Mouse (Mus musculus) erythroid progenitor cell, adult 5-6 weeks (primary cell): ENCODE results near the gene Pomp. TPM values are rescaled to one million over a fixed set of nuclear protein-coding genes. Genes with fewer than 3 reads are reported as not detected.

Experiments used
- ATAC-seq: replicated peaks from 2 replicates; pipeline ENCODE4 v1.8.0; 2016; ENCODE audit warnings: moderate number of reproducible peaks, mild to moderate bottlenecking, moderate TSS enrichment, inconsistent platforms; ENCODE audit not compliant: poor library complexity, low FRiP score, severe bottlenecking
- total RNA-seq, 2 experiments: library from RNA; stranded (forward) in 1 of 2; stranded (reverse) in 1 of 2; fragments of 150-400 nt in 1 of 2; fragments of 186-747, 209-891 nt in 1 of 2; gene quantifications; 2 replicates each; pipeline versions ENCODE4 v1.2.3 to v1.2.4; 2015 to 2017; ENCODE audit warnings: low replicate concordance in 2 of 2

Pomp gene
- total RNA-seq (2015; ENCODE audit: low replicate concordance), result 31.7 and 62.5 TPM in 2 replicates
- 35.2 and 60.7 TPM in 2 replicates for total RNA-seq (2017; ENCODE audit: low replicate concordance)

- peak; percentile 78 for ATAC-seq
Measured at GRCm38 (mm10) chr5:147860449-147861261, at the start of gene Pomp. Gene Pomp, plus strand, starts transcription at chr5:147860461.

- ATAC-seq, result no peak
Measured at GRCm38 (mm10) chr5:147812255-147813040, 47.8 kb upstream of the Pomp start.

DNA sequence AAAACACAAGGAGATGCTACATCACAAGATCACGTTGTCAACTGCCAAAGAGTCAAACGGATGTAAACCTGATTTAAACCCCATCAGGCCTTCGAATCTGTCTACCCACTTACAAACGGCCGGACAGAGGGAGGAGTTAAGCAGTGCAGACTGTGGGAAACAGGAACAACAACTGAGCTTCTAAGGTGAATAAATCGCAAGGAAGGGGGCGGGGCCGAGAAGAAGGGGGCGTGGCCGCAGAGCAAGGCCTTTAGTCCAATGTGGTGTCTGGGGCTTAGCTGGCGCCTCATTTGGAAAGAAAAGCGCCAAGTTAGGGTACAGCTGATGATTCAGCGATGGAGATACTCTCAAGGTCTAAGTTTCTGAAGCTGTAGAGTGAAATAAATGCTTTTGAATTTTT lies 45.3 kb upstream of the Pomp start:
- no peak for ATAC-seq

DNA sequence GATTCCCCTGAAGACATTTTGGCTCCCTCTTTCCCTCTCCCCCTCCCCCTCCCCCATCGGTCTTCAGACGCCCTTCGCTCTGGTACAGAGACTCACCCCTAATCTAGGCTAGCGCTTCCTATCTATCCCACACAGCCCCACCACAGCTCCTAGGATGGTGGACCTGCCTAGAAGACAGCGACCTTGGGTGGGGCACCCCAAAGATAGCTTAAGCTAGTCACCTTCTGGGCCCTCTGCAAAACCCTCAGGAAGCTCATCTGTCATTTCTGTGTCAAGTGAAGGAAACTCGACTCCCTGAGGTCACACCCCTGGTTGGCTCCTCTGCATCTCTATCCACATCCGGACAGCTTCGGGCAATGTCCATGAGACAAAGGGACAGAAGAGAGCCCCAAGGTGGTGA lies 44.7 kb upstream of the Pomp start:
- no peak for ATAC-seq

GRCm38 (mm10) chr5:147816465-147816864 lies 43.8 kb upstream of the Pomp start:
- ATAC-seq, result no peak

GRCm38 (mm10) chr5:147817747-147818496 lies 42.3 kb upstream of the Pomp start:
- no peak for ATAC-seq

- no peak for ATAC-seq
Measured at GRCm38 (mm10) chr5:147818866-147819265, 41.4 kb upstream of the Pomp start.

DNA sequence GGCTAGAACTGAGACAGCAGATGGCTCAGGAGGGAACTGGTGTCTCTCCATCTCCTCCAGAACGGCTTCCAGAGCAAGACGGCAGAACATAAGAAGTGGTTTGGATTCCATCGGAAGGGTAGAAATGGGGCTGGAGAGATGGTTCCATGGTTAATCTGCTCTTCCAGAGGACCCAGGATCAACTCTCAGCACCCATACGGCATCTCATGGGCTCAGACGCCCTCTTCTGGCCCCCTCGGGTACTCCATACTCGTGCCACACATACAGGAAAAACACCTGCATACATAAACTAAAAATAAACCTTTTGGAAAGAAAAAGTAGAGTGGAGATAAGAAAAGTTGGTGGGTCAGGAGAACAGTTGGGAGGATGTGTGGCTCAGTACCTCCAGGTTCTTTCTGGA lies 40.4 kb upstream of the Pomp start:
- no peak for ATAC-seq

- ATAC-seq, result no peak
Measured at GRCm38 (mm10) chr5:147824021-147824605, 36.1 kb upstream of the Pomp start.

DNA sequence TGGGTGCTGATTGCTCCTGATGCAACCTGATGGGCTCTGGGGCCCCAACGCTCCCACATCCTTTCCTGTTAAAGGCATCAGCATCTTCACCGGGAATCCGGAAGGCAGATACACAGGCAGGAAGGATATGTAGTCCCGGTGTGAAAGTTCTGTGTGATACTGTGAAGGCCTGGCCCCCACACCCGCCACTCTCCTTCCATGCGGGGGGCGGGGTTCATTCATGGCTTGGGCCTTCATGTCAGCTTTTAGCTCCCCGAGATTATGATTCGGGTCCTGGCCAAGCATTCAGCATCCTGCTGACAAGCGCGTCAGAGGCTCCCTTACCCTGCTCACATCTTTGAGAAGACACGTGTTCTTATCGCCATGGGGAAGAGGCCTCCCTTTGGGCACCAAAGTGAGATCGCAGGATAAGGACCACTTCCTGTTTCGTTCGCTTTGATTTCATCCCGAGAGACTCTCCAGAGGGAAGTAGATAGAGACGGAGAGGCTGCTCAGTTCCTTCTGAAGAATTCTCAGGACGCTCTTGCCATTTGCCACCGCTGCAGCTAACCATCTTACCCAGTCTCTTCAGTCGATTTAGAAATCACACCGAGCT lies 34.8 kb upstream of the Pomp start:
- ATAC-seq, result no peak

DNA sequence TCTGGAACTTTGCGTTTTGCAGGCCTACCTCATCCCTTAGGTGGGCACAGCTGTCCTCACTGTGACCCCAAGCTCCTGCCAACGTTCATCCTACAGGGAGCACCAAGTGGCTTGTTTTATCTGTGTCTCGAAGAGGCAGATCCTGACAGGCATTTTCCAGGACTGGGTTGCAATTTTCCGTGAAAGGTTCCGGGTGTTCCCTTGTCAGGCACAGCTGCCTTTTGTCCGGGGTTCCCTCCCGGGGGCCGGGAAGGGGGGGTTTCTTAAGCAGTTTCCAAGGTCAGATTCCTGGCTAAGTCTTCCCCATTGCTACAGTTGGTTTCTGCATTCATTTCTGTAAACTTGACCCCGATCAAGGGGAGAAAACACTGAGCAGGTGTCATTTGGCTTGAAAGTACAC lies 34.2 kb upstream of the Pomp start:
- no peak for ATAC-seq

- no peak for ATAC-seq
Measured at GRCm38 (mm10) chr5:147826546-147826945, 33.7 kb upstream of the Pomp start.

- ATAC-seq, result no peak
Measured at GRCm38 (mm10) chr5:147828846-147829245, 31.4 kb upstream of the Pomp start.

- no peak for ATAC-seq
Measured at GRCm38 (mm10) chr5:147832842-147833241, 27.4 kb upstream of the Pomp start.

DNA sequence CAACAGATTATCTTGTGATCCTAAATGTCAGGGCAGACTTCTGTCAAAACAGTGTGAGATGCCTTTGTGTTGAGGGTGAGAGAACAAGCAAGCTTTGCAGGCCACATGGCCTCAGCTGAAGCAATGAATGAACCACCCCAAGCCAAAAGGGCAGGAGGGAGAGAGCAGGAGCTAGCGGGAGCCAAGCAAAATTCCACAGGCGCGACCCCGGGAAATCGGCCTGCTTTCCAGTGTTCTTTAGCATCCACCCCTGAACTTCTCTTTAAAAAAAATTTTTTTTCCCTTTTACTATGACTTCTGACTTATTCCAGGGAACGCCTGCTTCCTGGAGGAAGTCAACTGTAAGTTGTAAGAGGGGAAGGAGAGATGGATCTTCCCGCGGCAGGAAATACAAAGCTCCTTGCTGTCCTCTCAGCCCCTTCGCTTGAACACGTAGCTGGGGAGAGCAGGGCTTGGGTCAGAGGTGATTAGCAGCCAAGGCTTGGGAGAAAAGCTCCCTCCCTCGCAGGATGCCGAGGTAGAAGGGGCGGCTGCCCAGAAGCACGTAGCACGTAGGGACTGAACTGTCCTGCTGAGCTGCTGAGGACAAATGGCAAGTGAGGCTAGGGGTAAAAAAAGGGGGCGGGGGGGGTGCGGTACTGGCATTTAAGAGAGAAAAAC lies 25.3 kb upstream of the Pomp start:
- ATAC-seq, result no peak

DNA sequence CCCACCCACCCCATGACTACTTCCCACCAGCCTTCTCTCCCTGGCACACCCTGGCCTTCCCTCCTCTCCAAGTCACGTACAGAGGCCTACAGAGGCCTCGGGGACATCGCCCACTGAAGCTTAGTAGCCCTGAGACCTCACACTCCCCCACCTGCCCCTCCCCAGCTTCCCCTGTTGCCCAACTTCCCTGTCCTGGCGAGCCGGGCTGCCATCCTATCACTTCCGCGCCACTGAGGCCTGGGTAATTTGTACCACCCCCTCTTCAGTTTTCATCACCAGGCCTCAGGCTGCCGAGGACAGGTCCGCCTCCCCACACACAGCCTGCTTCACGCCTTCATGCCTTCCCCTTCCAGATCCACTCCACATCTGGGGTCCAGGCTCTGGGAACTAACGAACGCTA lies 20.8 kb upstream of the Pomp start:
- ATAC-seq, result no peak

DNA sequence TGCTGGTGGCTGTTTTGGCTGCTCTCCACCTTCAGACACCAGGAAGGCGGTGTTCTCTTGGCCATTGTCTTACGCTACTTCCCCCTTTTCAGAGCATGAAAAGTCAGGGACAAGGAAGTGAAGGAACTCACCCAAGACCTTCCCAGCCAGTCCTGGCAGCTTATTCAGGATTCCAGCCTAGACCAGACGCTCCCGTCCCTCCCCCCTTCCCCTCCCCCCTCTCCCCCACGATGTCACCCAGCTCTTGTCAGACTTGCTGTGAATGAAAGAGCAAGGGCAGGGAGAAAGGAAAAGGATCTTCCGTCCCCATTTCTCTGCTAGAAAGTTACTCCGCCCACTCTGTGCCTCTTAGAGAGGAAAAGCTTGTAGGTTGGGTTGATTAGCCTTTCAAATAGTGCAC lies 16.9 kb upstream of the Pomp start:
- ATAC-seq, result no peak

DNA sequence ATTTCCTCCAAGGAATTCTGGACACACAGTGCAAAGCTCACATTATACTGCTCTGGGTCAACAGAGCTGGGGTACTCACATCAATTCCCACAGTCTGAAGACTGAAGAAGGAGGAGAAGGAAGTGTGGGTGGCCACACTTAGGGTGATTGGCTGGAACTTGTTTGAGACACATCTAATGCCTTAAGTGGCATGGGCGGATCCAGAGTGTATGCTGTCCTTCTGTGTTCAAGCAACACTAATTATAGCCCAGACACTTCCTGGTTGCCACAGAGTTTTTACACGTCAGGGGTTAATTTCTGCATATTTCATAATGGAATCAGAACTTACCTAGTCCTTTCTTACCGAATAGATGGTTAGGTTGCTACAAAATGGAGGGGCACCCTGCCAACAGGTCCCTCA lies 14.9 kb upstream of the Pomp start:
- no peak for ATAC-seq

DNA sequence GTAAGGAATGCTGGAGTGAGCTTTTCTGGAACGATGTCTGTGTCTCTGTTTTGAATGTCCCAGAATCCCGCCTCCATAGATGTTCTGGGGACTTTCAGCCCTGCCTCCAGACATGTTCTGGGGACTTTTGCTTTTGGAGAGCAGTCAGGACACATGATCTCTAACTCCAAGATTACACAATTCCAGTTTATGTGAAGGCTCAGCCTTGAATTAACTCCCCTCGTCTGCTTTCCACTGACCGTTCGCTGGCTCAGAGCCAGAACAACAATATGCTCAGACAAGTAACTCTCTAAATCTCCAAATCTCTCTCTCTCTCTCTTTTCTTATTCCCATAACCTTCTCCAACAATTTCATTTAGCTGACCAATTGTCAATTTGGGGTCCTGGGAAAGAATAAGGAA lies 12.9 kb upstream of the Pomp start:
- ATAC-seq, result no peak
